Mouse (Mus musculus): ENCODE measurements around the gene Rnf217.

The Rnf217 gene

DNA sequence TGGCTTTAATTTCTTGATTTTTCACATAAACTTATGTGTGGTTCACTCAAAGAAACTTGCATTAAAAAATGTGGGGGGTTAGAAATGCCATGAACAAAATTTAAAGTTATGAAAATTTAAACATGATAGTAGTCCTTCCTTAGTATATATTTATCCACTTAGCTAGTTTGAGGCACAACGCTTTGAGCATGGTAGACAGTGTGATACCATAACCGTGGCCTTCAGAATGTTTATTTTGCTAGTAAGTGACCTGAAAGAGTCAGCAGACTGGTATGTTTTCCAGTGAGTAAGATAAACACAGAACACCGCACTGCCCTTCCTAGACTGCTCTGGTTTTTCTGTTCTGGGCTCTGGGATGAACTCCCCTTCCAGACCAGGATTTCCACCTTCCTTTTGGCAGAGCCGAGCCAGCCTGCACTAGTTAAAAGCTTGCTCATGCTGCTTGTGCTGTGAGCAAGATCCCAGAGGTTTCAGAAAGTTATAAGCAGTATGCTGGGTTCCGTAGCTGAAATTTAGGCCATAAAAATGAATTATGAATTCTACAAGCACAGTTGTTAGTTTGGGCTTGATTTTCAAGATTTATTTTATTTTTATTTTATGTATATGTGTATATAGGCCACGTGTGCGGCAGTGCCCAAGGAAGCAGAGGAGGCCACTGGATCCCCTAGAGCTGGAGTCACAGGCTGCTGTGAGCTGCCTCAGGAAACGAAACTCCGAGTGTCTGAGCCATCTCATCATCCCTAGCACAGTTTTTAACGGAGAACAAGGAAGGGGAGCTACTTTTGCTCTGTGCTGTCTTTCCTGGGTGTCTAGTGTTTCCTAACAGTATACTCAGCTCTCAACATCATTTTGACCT, 141.7 kb downstream of the Rnf217 start:
- DNase-seq = no peak

- DNase-seq = no peak
Measured at GRCm38 (mm10) chr10:31465840-31466541, 143.0 kb downstream of the Rnf217 start.

GRCm38 (mm10) chr10:31465424-31465823, 143.6 kb downstream of the Rnf217 start:
- no peak for DNase-seq

GRCm38 (mm10) chr10:31463044-31463443, 145.9 kb downstream of the Rnf217 start:
- DNase-seq = no peak

GRCm38 (mm10) chr10:31456806-31457205, 152.2 kb downstream of the Rnf217 start:
- no peak for DNase-seq

DNA sequence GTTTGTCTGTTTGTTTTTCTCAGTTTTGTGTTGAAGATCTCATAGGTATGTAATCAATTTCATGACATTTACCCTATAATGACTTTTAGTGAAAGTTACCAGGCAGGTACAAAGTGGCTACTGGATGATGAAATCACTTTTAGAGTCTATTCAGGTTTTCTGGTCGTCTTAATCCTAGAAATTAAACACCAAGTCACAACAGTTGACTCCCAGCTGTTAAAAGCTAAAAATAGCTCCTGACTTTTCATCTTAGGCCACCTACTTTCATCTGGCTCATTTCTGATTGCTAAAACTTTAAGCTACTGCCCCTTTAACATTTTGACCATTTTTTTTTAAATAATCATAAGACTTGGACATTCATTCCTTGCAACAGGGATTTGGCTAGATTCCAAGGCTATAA, 161.9 kb downstream of the Rnf217 start:
- no peak for DNase-seq

- DNase-seq = peak; percentile 86
Measured at GRCm38 (mm10) chr10:31445291-31446124, 163.5 kb downstream of the Rnf217 start, which contains the start of gene Tpd52l1. Gene Tpd52l1, minus strand, starts transcription at chr10:31445958.

GRCm38 (mm10) chr10:31444206-31444605, 164.8 kb downstream of the Rnf217 start:
- DNase-seq = no peak
